In genomic region chr6:87734136-87734535, GRCm38 (mm10) we compare ENCODE assay signal across 14 mouse cellular contexts. TPM values are rescaled to one million over a fixed set of nuclear protein-coding genes. Genes with fewer than 3 reads are reported as not detected.
DNase-seq lines count a peak whose midpoint lies in the region; ATAC-seq lines count a peak whose summit lies in the region.
"Had no signal": no experiment of that assay in that cellular context is flagged by ENCODE, and none has a peak within 500 bp of the region (broad histone marks: within the 10 kb centered on the region; RNA-seq: fewer than 3 reads in every experiment).

No protein-coding gene starts in this region.

- 0 out of 2 replicates have a peak overlapping the region, but pooled peaks have one; percentile 92 for H3K4me2 ChIP-seq in hindbrain, embryonic 13.5 days
- no peak overlapping the region for H3K4me2 ChIP-seq in hindbrain, embryonic 16.5 days (ENCODE audit: low read length)
- no peak overlapping the region for H3K4me2 ChIP-seq in intestine, embryonic 16.5 days (ENCODE audit: low read depth, low read length)

- DNase-seq in kidney, postnatal 14 days: peak; percentile 73
- DNase-seq in lung, postnatal 4 days: peak; percentile 49 to 85
- DNase-seq in frontal cortex, postnatal 10 days (ENCODE audit: low spot score in 2 of 2): no peak
- no peak for DNase-seq in cerebellum, postnatal 25 days
- no peak for DNase-seq in gastrocnemius, adult 18-20 months (ENCODE audit: low spot score)
- DNase-seq: cerebellum, postnatal 10 days; layer of hippocampus, adult 9-11 months had no signal

- no peak overlapping the region; the same call in 1 of the 2 replicates for H3K9ac ChIP-seq in hindbrain, embryonic 13.5 days
- H3K9ac ChIP-seq in hindbrain, embryonic 16.5 days (ENCODE audit: low read depth, low read length): no peak overlapping the region
- no peak overlapping the region for H3K9ac ChIP-seq in intestine, embryonic 16.5 days (ENCODE audit: low read depth, low read length)

- WGBS in hindbrain, embryonic 13.5 days: 68% methylated on average over 5 of the region's 5 CpGs
- 63% methylated on average over 5 of the region's 5 CpGs for WGBS in hindbrain, embryonic 16.5 days
- 32% methylated on average over 5 of the region's 5 CpGs for WGBS in intestine, embryonic 16.5 days

- peaks cover 54% of the 10 kb centered on the region for H3K4me1 ChIP-seq in hindbrain, embryonic 13.5 days (replicated peaks)
- peaks cover 26% of the 10 kb centered on the region for H3K4me1 ChIP-seq in hindbrain, embryonic 16.5 days (ENCODE audit: control insufficient read depth, insufficient read depth, low read depth, low read length)
- peaks cover 19% of the 10 kb centered on the region for H3K4me1 ChIP-seq in intestine, embryonic 16.5 days (ENCODE audit: control insufficient read depth, insufficient read depth, low read length)

- H3K36me3 ChIP-seq in hindbrain, embryonic 13.5 days: no peaks in the 10 kb centered on the region
- no peaks in the 10 kb centered on the region for H3K36me3 ChIP-seq in hindbrain, embryonic 16.5 days (ENCODE audit: control insufficient read depth, insufficient read depth, low read length)
- H3K36me3 ChIP-seq in intestine, embryonic 16.5 days (ENCODE audit: control insufficient read depth, insufficient read depth, low read length): no peaks in the 10 kb centered on the region
- H3K36me3 ChIP-seq: G1E; limb, embryonic 10.5 days had no signal

- H3K9me3 ChIP-seq in hindbrain, embryonic 13.5 days: no peaks in the 10 kb centered on the region
- H3K9me3 ChIP-seq in hindbrain, embryonic 16.5 days (ENCODE audit: control insufficient read depth, low read length): no peaks in the 10 kb centered on the region
- no peaks in the 10 kb centered on the region for H3K9me3 ChIP-seq in intestine, embryonic 16.5 days (ENCODE audit: control insufficient read depth, low read length)
- H3K9me3 ChIP-seq: limb, embryonic 10.5 days had no signal

- no peak overlapping the region for H3K4me3 ChIP-seq in hindbrain, embryonic 13.5 days
- no peak overlapping the region for H3K4me3 ChIP-seq in hindbrain, embryonic 16.5 days (ENCODE audit: low read length)
- H3K4me3 ChIP-seq in intestine, embryonic 16.5 days (ENCODE audit: low read length): no peak overlapping the region
- H3K4me3 ChIP-seq: limb, embryonic 10.5 days had no signal

- ATAC-seq in hindbrain, embryonic 13.5 days (ENCODE audit: low FRiP score): no peak
- no peak for ATAC-seq in hindbrain, embryonic 16.5 days
- ATAC-seq in intestine, embryonic 16.5 days: peak; percentile 58; the same call in 1 of the 2 replicates
- ATAC-seq: forebrain, embryonic 16.5 days had no signal

- H3K27ac ChIP-seq in hindbrain, embryonic 13.5 days: no peak overlapping the region
- H3K27ac ChIP-seq in hindbrain, embryonic 16.5 days (ENCODE audit: low read depth, low read length): no peak overlapping the region
- H3K27ac ChIP-seq in intestine, embryonic 16.5 days (ENCODE audit: low read length): no peak overlapping the region
- H3K27ac ChIP-seq: limb, embryonic 10.5 days had no signal

- H3K27me3 ChIP-seq in hindbrain, embryonic 13.5 days: peaks cover 33% of the 10 kb centered on the region
- H3K27me3 ChIP-seq in hindbrain, embryonic 16.5 days (replicated peaks; ENCODE audit: control insufficient read depth, insufficient read depth, low read length): peaks cover 2% of the 10 kb centered on the region; the same call in 1 of the 2 replicates
- H3K27me3 ChIP-seq in intestine, embryonic 16.5 days (replicated peaks; ENCODE audit: control insufficient read depth, insufficient read depth, low read length): peaks cover 42% of the 10 kb centered on the region

RNA-seq across cellular contexts. Expression of gene Efcc1, which starts 3.5 kb away (rescaled TPM):
- 5.9 and 6.2 TPM in 2 replicates for polyA plus RNA-seq in hindbrain, embryonic 13.5 days (2015; fragmentation: Nextera tagmentation; extraction: Ambion mirVana)
- 6.3 and 6.6 TPM in 2 replicates for polyA plus RNA-seq in hindbrain, embryonic 16.5 days (2015; fragmentation: Nextera tagmentation; extraction: Ambion mirVana)
- 0.69 and 0.73 TPM in 2 replicates for polyA plus RNA-seq in intestine, embryonic 16.5 days (2015; fragmentation: Nextera tagmentation; extraction: Ambion mirVana)
- under 1 TPM; 0.66 to 0.74 TPM for total RNA-seq in gastrocnemius, adult 18-20 months (2021)
- polyA plus RNA-seq: G1E had no signal

RNA-seq across cellular contexts. Expression of gene Gp9, which starts 43.7 kb away (rescaled TPM):
- 1.1 and 1.5 TPM in 2 replicates for polyA plus RNA-seq in hindbrain, embryonic 13.5 days (2015; fragmentation: Nextera tagmentation; extraction: Ambion mirVana)
- polyA plus RNA-seq in hindbrain, embryonic 16.5 days (2015; fragmentation: Nextera tagmentation; extraction: Ambion mirVana): 0.41 and 0.97 TPM in 2 replicates
- 1.5 and 2.0 TPM in 2 replicates for polyA plus RNA-seq in intestine, embryonic 16.5 days (2015; fragmentation: Nextera tagmentation; extraction: Ambion mirVana)
- not detected for total RNA-seq in gastrocnemius, adult 18-20 months (2021)
- total RNA-seq: granulocyte monocyte progenitor cell, adult 5-6 weeks had no signal

Comparison
In these comparisons a context has a peak if more than half of its experiments do, and no peak if none do; other contexts are left out.
1. DNase-seq: peak in kidney, postnatal 14 days (single experiment) and lung, postnatal 4 days (2 of 2); none in frontal cortex, postnatal 10 days (0 of 2), cerebellum, postnatal 25 days (0 of 2) and gastrocnemius, adult 18-20 months (single experiment).